Mouse (Mus musculus): ENCODE results near the gene Samd13.

Gene Samd13

DNA sequence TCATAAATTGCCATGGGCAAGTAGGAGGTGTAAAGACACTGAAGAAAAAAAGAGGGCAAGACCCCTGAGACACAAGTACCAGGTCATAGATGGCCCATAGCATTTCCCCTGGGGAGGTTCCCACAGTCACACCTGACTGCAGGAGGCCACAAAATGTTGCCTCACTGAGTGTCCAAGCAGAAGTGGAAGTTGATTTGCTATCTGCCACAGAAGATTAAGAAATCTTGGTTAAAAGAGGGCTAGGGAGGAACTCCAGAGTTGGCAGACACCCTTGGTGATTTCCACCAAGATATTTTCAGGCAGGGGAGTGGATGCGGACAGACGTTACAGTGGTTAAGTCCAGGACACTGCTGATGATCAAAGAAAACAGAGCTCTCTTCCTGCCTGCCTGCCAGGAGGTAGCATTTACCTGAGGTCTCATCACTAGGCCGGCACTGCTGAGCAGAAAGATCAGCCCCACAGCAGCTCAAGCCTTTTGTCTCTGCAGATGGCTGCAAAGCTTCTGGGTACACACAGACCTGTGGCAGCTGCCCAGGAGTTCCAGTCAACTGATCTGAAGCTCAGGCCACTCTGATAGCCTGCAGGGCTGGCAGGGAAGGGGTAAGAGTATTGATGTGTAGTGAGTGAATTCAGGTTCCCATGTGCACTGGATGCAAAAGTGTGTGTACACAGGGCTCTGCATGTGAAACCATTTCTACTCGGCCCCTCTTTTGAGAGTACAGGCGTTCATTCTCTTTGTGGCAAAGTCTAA is 68.7 kb downstream of the Samd13 start:
- DNase-seq (ENCODE audit: low read depth, low spot score): no peak

DNA sequence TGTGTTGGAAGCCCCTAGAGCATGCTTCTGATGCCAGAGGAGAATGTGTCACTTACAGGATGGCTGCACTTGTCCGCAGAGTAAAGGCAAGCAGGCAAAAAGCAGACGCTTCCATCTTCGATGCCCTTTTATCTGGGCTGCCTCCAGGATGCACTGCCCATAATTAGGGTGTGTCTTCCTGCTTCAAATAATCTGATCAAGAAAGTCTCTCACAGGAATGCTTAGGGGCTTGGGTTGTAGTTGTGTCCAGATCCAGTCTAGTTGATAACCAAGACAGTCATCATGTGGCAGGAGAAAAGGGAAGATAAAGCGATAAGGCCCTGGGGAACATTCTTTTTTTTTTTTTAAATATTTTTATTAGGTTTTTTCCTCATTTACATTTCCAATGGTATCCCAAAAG is 69.9 kb downstream of the Samd13 start, which contains the start of gene Dnase2b:
TSS of gene Dnase2b (minus strand) at position 101 of the 400 bp plus-strand sequence.
- DNase-seq (ENCODE audit: low read depth, low spot score): no peak

DNA sequence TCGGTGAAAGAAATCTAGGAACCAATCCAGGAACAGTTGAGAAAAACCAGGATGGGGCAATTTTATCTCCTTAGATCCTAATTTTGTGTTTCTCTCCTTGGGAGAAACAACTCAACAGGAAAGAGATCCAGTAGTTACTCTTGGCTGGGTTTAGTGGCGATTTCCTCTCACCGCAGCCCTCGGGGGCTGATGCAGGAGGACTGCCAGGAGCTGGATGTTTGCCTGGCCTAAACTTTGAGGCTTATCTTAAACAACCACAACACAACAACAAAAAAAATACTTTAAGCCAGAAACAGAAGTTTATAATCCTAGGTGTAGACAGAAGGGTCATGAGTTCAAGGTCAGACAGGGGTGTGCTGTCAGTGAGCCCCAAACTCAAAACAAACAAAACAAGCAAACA is 73.6 kb downstream of the Samd13 start:
- no peak for DNase-seq (ENCODE audit: low read depth, low spot score)

DNA sequence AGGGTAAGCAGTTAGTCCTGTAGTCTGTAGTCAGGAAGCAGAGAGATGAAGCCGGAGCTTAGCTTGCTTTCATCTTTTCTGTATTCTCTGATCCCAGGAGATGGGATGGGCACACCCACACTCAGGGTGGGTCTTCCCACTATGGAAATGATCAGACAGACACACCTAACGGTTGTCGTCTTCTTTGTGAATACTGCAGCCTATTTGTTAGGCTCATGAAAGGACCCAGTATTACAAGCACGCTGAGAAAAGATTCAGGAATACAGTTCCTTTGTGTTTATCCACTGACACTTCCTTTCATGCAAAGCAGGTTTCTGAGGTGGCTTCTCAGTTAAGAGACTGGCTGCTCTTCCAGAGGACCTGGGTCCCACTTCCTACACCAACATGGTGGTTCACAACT is 74.1 kb downstream of the Samd13 start:
- DNase-seq (ENCODE audit: low read depth, low spot score): no peak

DNA sequence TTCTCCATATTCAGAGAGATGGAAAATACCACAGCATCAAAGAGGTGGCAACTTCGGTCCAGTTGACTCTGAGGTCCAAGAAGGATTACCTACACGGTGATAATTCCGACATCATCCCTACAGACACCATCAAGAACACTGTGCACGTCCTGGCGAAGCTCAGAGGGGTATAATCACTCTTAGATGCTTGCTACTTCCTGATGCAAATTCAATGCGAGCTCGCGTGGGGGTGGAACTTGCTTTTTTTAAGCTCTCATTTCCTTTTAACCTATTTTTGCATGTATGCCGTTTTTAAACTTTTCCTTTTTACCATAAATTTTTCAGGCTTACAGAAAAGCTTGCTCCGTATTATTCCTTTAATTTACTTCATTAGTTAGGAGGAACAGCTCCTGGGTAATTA is 75.1 kb downstream of the Samd13 start:
- no peak for DNase-seq (ENCODE audit: low read depth, low spot score)

DNA sequence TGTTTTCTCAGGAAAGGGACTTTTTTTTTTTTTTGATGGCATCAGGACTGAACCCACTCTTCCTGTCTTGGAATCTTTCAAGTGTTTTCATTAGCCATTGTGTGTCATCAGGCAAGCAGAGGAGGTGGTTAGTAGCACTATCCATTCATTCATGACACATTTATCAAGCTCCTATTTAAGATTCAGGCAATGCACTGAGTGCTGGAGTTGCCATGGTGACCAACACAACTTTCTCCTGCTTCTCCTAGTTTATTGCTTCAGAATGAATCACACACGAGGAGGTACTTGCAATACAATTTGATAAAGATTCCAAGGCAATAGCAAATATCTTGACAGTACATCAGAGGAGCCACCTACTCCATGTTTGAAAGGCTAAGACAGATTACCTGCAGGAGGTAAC is 78.0 kb downstream of the Samd13 start:
- no peak for DNase-seq (ENCODE audit: low read depth, low spot score)

DNA sequence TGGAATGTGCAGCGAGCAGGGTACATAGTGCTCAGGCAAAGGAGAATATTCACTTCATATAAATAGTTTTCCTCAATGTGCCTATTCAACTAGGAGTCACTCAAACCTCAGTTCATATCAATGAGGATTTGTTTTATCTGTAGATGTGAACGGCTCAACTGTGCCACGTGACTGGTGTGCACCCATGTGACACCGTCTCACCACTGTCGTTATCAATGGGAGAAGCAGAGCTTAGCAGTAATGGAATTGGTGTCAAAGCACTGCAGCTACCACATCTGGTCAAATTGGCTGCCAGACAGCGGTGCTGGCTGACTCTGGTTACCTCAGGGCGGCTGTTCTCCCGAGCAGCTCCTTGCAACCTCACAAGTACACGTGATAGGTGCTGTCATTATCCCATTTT is 80.7 kb downstream of the Samd13 start:
- DNase-seq (ENCODE audit: low read depth, low spot score): no peak

DNA sequence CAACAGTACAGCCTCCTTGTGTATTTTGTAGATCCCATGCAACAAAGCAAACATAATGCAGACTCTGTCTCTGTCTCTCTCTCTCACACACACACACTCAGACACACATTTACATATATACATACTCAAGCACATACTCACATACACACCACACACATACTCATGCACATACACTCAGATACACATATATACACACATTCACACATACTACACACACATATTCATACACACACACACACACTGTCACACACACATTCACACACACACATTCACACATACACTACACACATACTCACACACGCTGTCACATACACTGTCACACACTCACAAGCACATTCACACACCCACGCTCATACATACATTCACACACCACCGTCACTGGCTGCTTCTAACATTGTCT is 82.9 kb downstream of the Samd13 start:
- no peak for DNase-seq (ENCODE audit: low read depth, low spot score)

DNA sequence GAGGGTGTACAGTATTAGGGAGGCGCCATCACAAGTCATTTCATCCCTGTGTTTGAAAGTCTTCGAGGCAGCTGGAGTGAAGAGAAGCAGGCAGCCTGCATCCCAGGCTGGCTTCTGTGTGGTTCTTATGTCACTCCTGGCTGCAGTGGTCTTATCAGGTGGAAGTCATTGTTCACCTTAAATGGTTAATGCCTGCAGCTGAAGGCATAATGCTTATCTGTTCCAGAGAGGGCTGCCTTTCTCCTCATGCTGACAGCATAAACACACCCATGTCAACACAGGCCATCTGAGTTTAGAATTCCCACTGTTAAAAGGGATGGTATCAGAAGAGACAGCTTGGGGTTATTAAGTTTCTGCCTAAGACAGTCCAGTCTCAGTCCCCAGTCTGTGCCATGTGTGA is 84.2 kb downstream of the Samd13 start:
- DNase-seq (ENCODE audit: low read depth, low spot score): no peak

DNA sequence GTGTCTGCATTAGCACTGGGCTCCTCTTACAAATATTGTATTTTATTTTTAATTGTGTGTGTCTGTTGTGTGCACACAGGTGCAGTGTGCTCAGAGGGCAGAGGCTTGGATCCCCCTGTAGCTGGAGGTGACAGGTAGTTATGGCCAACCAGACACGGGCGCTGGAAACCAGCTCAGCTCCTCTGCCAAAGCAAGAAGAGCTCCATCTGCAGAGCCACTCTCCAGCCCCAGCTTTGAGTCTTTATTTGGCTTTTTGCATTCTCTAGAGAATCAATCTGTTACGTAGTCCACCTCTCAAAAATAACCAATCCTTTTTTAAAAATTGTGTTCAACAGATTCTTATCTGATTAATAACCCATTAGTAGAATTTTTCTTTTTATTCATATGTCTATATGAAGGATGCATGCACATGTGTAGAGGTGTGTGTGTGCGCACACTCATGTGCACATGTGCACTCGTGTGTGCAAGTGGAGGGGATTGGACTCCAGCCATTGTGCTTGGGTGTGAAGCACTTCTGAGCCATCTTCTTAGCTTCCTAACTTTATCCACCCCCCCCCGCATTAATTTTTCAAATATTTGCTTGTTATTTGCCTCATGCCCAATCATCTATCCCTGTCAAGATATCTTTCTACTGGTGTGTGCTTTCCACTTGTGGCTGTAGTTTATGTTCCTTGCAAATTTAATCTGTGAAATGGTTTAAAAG is 86.0 kb downstream of the Samd13 start:
- no peak for DNase-seq (ENCODE audit: low read depth, low spot score)

DNA sequence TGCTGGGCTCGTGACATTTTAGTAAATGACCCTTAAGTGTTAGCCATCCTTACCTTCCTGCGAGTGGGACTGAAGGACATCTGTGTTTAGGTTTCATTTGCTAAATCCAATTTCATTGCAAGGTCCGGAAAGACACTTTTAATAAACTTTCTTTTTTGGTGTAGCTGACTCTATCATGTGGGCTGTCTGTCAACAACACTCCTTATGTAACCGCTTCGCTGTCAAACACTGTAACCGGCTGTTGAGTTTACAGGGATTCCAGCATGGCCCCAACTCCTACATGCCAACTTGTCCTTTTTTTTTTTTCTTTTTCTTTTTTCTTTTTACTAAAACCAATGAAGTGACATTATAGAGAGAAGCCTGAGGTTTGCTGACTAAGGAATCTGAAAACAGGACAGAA is 87.0 kb downstream of the Samd13 start:
- DNase-seq (ENCODE audit: low read depth, low spot score): no peak

DNA sequence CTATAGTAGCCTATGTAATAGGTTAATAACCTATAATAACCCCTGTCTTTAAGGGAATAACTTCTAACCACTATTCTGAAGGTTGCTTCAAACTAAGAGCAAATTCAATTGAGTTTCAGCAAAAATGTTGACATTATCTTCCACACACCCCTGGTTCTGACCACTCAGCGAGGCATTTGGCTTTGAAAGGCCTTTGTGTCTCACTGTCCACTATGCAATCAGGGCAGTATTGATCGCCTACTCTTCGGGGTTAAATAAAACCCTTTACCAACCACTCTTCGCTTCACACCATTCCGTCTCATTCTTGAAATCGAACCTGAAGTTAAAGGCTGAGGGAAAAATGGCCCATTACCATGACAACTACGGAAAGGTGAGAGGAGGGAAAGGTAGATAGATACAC is 88.5 kb downstream of the Samd13 start:
- no peak for DNase-seq (ENCODE audit: low read depth, low spot score)

DNA sequence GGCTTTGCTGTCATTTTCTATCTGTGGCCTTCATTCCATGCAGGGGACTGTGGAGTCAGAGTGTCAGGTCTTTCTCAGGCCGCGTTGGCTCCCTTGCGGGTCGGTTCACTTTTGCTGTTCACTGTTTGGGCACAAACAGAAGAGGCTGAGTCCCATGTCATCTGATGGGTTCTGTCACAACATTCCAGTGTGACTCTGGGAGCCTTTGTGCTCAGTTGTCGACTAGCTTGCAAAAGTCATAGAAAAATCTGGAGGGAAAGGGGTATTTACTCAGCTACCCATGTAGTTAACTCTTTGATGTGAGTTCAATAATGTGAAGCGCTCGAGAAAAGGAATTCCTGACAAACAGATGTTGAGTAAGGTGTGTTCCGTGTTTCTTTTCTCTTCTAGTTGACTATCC is 89.0 kb downstream of the Samd13 start:
- DNase-seq (ENCODE audit: low read depth, low spot score): no peak

DNA sequence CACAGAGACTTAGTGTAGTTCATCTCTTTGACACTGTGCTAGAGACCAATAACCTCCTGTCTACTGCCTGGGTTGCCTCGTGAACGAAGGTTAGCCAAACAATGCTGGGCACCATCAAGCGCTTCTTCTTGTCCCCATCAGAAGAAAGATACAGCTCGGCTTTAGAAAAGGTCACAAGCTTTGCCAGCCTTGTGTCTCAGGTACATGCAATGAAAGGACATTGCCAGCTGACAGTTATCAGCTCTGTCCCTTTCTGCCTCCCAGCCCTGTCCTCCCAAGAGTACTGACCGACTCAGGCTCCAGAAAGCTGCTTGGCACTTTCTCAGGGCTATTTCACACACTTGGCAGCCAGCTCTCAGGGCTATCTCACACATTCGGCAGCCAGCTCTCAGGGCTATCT is 90.0 kb downstream of the Samd13 start:
- DNase-seq (ENCODE audit: low read depth, low spot score): no peak

Data from retina, postnatal 7 days (tissue).